Mouse (Mus musculus) cerebellum, adult 8-10 months (tissue): Measurements from ENCODE around the gene Tm4sf4.

Source experiments
- DNase-seq: peaks from one replicate; pipeline ENCODE4 v3.0.0; 2022

The Tm4sf4 gene

DNA sequence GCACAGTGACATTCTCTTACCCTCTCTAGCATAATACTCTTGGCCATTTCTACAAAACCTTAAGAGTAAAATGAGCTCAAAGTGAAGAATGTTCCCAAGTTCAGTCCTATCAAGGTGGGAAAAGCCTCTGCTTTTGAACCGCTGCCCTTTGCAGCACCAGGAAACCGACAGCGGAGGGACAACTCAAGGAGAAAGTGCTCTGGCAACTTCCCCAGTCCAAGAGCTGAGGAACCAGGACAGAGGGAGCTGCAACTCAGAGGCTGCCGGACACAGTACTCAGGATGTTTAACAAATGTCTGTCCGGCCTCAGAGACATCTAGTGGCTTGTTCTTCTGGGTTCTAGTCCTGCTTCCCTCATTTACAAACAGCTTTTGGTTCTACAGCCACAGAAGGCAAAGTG is 56.9 kb downstream of the Tm4sf4 start:
- no peak for DNase-seq

DNA sequence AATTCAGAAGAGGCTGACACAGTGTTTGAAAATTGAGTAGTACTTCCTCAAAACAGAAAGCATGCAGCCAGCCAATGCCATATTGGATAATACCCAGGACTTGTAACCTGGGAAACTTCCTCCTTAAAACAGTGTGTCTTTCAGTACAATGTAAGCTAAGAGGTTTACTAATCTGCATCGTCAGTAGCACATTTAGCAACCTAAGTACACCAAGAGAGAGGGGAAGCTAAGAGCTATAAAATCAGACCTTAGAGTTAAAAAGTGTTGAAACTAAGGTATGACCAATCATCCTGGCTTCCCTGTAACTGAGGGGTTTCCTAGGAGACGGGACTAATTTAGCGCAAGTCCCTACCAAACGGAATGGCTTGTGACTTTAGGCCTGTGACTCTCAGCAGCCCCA is 61.0 kb downstream of the Tm4sf4 start:
- DNase-seq: no peak

DNA sequence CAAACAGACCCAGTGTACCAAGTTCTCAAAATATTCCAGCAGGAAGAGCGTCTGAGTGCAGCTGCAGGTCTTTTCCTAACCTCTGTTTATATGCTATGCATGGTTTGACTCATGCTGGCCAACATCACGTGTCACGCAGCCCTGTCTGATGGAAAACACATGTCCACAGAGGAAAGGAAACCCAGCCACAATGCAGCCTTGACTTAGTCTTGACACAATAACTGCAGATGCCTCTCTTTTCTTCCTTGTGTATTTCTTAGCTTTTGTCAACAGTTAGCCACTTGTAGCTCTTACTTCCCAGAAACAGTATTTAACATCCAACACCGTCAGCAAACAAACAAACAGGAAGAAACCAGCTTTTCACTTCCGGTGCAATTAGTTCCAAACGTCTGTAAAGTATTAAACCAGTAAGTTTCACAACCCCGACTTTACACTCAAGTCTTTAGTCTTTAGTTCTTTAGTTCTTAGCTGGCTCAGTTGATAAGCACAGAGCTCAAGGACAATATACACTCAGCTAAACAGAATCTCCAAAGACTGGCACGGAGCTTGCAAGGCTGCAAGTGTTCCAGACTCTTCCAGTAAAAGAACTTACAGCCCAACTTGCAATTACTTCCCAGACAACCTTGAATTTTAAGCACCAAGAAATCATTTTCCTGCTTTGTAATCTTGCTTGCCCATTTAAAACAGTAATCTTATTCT is 62.5 kb downstream of the Tm4sf4 start:
- no peak for DNase-seq
